Mouse (Mus musculus) liver, embryonic 13.5 days (tissue): ENCODE measurements around the gene Wnt3. TPM values are rescaled to one million over a fixed set of nuclear protein-coding genes. Genes with fewer than 3 reads are reported as not detected.

Experiments used
- ATAC-seq: fragments of 200-750 bp; cut with Nextera tagmentation; 2 replicates; pipeline ENCODE4 v1.8.0; 2017; ENCODE audit warnings: low read depth, mild to moderate bottlenecking, moderate number of reproducible peaks, moderate library complexity
- DNase-seq: peaks from one replicate; pipeline ENCODE4 v3.0.0; 2022
- H3K27ac ChIP-seq: fragments of 300-500 bp; sonication (generic); 2 replicates; pipeline ENCODE4 v1.5.1; 2015; ENCODE audit warnings: moderate library complexity, mild to moderate bottlenecking, inconsistent platforms
- H3K27me3 ChIP-seq: fragments of 300-500 bp; sonication (generic); 2 replicates; pipeline ENCODE4 v1.6.1; 2015; ENCODE audit warnings: mild to moderate bottlenecking, inconsistent platforms
- H3K36me3 ChIP-seq: fragments of 300-500 bp; sonication (generic); 2 replicates; pipeline ENCODE4 v1.6.1; 2015; ENCODE audit warnings: mild to moderate bottlenecking, inconsistent platforms
- H3K4me1 ChIP-seq: fragments of 300-500 bp; sonication (generic); replicated peaks from 2 replicates; pipeline ENCODE4 v1.6.1; 2015; ENCODE audit warnings: inconsistent platforms
- H3K4me2 ChIP-seq: fragments of 300-500 bp; sonication (generic); 2 replicates; pipeline ENCODE4 v1.6.1; 2015; ENCODE audit warnings: inconsistent platforms, mild to moderate bottlenecking, moderate library complexity
- H3K4me3 ChIP-seq: fragments of 300-500 bp; sonication (generic); replicated peaks from 2 replicates; pipeline ENCODE4 v1.5.1; 2015; ENCODE audit warnings: mild to moderate bottlenecking, inconsistent platforms
- H3K9ac ChIP-seq: fragments of 300-500 bp; sonication (generic); 2 replicates; pipeline ENCODE4 v1.6.1; 2015; ENCODE audit warnings: mild to moderate bottlenecking, inconsistent platforms
- H3K9me3 ChIP-seq: fragments of 300-500 bp; sonication (generic); replicated peaks from 2 replicates; pipeline ENCODE4 v1.6.1; 2016; ENCODE audit warnings: inconsistent platforms
- WGBS: fragments of 180-500 bp; shearing (Covaris S2); methylation state at CpG from one replicate; pipeline ENCODE4 v1.1.7; 2015; ENCODE audit not compliant: insufficient replicate concordance; 5-methylcytosine and 5-hydroxymethylcytosine counted together
- polyA plus RNA-seq: library from polyadenylated mRNA; unstranded; fragments of >200 nt; fragmentation: Nextera tagmentation; extraction: Ambion mirVana; gene quantifications from 2 replicates; pipeline ENCODE4 v1.2.1, GENCODE M21; 2015

Gene Wnt3
- polyA plus RNA-seq, 1 experiment from 2014 or later, result 0.05 TPM

GRCm38 (mm10) chr11:103815986-103816385, 42.0 kb downstream of the Wnt3 start:
- Histone ChIP-seq H3K4me3 (no peak overlapping the region), H3K9ac (no peak overlapping the region), H3K27me3 (peaks cover 32% of the 10 kb centered on the region), H3K27ac (no peak overlapping the region), H3K4me1 (peaks cover 7% of the 10 kb centered on the region), H3K36me3 (no peaks in the 10 kb centered on the region), H3K9me3 (no peaks in the 10 kb centered on the region), H3K4me2 (no peak overlapping the region)
- ATAC-seq (no peak), DNase-seq (no peak)
- WGBS, result 74% methylated on average over 13 of the region's 13 CpGs

GRCm38 (mm10) chr11:103816719-103817118, 42.8 kb downstream of the Wnt3 start:
- Histone ChIP-seq H3K27me3 (peaks cover 25% of the 10 kb centered on the region), H3K27ac (no peak overlapping the region), H3K9me3 (no peaks in the 10 kb centered on the region), H3K4me2 (no peak overlapping the region), H3K36me3 (no peaks in the 10 kb centered on the region), H3K4me3 (no peak overlapping the region), H3K9ac (no peak overlapping the region), H3K4me1 (peaks cover 7% of the 10 kb centered on the region)
- DNase-seq (no peak), ATAC-seq (no peak)
- WGBS, result 74% methylated on average over 8 of the region's 8 CpGs

- no peak overlapping the region for H3K9ac ChIP-seq
- no peaks in the 10 kb centered on the region for H3K4me1 ChIP-seq
- no peak overlapping the region for H3K4me3 ChIP-seq
- ATAC-seq (no peak), DNase-seq (no peak)
- H3K9me3 ChIP-seq, result no peaks in the 10 kb centered on the region
- H3K4me2 ChIP-seq, result no peak overlapping the region
- no peaks in the 10 kb centered on the region for H3K27me3 ChIP-seq
- H3K36me3 ChIP-seq, result peaks cover 32% of the 10 kb centered on the region
- 89% methylated on average over 6 of the region's 6 CpGs for WGBS
- no peak overlapping the region for H3K27ac ChIP-seq
Observed at GRCm38 (mm10) chr11:103827201-103827600, 53.3 kb downstream of the Wnt3 start.

GRCm38 (mm10) chr11:103828866-103829265, 54.9 kb downstream of the Wnt3 start:
- Histone ChIP-seq H3K9me3 (no peaks in the 10 kb centered on the region), H3K4me3 (no peak overlapping the region), H3K9ac (no peak overlapping the region), H3K4me2 (no peak overlapping the region), H3K27ac (no peak overlapping the region), H3K36me3 (peaks cover 19% of the 10 kb centered on the region), H3K4me1 (no peaks in the 10 kb centered on the region), H3K27me3 (no peaks in the 10 kb centered on the region)
- ATAC-seq (no peak), DNase-seq (no peak)
- WGBS, result 74% methylated on average over 7 of the region's 7 CpGs

GRCm38 (mm10) chr11:103829956-103830355, 56.0 kb downstream of the Wnt3 start:
- DNase-seq, result no peak
- no peak for ATAC-seq
- Histone ChIP-seq H3K9ac (no peak overlapping the region), H3K27ac (no peak overlapping the region), H3K36me3 (peaks cover 10% of the 10 kb centered on the region), H3K9me3 (no peaks in the 10 kb centered on the region), H3K4me1 (no peaks in the 10 kb centered on the region), H3K4me3 (no peak overlapping the region), H3K4me2 (no peak overlapping the region), H3K27me3 (no peaks in the 10 kb centered on the region)
- 60% methylated on average over 4 of the region's 4 CpGs for WGBS

- H3K9ac ChIP-seq, result no peak overlapping the region
- H3K27me3 ChIP-seq, result no peaks in the 10 kb centered on the region
- H3K4me2 ChIP-seq, result no peak overlapping the region
- DNase-seq, result no peak
- H3K4me3 ChIP-seq, result no peak overlapping the region
- no peak overlapping the region for H3K27ac ChIP-seq
- 90% methylated on average over 9 of the region's 9 CpGs for WGBS
- no peaks in the 10 kb centered on the region for H3K9me3 ChIP-seq
- no peak for ATAC-seq
- H3K36me3 ChIP-seq, result peaks cover 10% of the 10 kb centered on the region
- H3K4me1 ChIP-seq, result no peaks in the 10 kb centered on the region
Observed at GRCm38 (mm10) chr11:103830476-103830875, 56.5 kb downstream of the Wnt3 start.

- Histone ChIP-seq H3K4me2 (no peak overlapping the region), H3K36me3 (0 out of 2 replicates have a peak, but pooled peaks cover 8% of the 10 kb centered on the region), H3K27me3 (no peaks in the 10 kb centered on the region), H3K9ac (no peak overlapping the region), H3K4me3 (no peak overlapping the region), H3K27ac (no peak overlapping the region), H3K9me3 (no peaks in the 10 kb centered on the region), H3K4me1 (no peaks in the 10 kb centered on the region)
- DNase-seq (no peak), ATAC-seq (no peak)
- WGBS, result 77% methylated on average over 3 of the region's 3 CpGs
Observed at GRCm38 (mm10) chr11:103831766-103832165, 57.8 kb downstream of the Wnt3 start.

GRCm38 (mm10) chr11:103832331-103832730, 58.4 kb downstream of the Wnt3 start:
- Histone ChIP-seq H3K9me3 (no peaks in the 10 kb centered on the region), H3K36me3 (0 out of 2 replicates have a peak, but pooled peaks cover 9% of the 10 kb centered on the region), H3K27ac (no peak overlapping the region), H3K27me3 (no peaks in the 10 kb centered on the region), H3K4me3 (no peak overlapping the region), H3K4me1 (no peaks in the 10 kb centered on the region), H3K9ac (no peak overlapping the region), H3K4me2 (no peak overlapping the region)
- 75% methylated on average over 4 of the region's 4 CpGs for WGBS
- ATAC-seq (no peak), DNase-seq (no peak)

- 0 out of 2 replicates have a peak, but pooled peaks cover 10% of the 10 kb centered on the region for H3K36me3 ChIP-seq
- no peaks in the 10 kb centered on the region; the same call in 1 of the 2 replicates for H3K4me1 ChIP-seq
- WGBS, result 64% methylated on average over 2 of the region's 2 CpGs
- H3K9me3 ChIP-seq, result no peaks in the 10 kb centered on the region
- ATAC-seq (no peak), DNase-seq (no peak)
- no peak overlapping the region for H3K4me2 ChIP-seq
- no peak overlapping the region for H3K9ac ChIP-seq
- no peaks in the 10 kb centered on the region for H3K27me3 ChIP-seq
- no peak overlapping the region for H3K4me3 ChIP-seq
- H3K27ac ChIP-seq, result no peak overlapping the region
Observed at GRCm38 (mm10) chr11:103838955-103839354, 65.0 kb downstream of the Wnt3 start.

GRCm38 (mm10) chr11:103840834-103841233, 66.9 kb downstream of the Wnt3 start:
- Histone ChIP-seq H3K27ac (no peak overlapping the region), H3K4me2 (no peak overlapping the region), H3K27me3 (no peaks in the 10 kb centered on the region), H3K36me3 (0 out of 2 replicates have a peak, but pooled peaks cover 10% of the 10 kb centered on the region), H3K9ac (no peak overlapping the region), H3K4me1 (peaks cover 3% of the 10 kb centered on the region; the same call in 1 of the 2 replicates), H3K9me3 (no peaks in the 10 kb centered on the region), H3K4me3 (no peak overlapping the region)
- WGBS, result 71% methylated on average over 11 of the region's 11 CpGs
- DNase-seq (no peak), ATAC-seq (no peak)

- no peaks in the 10 kb centered on the region for H3K27me3 ChIP-seq
- no peak for ATAC-seq
Observed at GRCm38 (mm10) chr11:103848287-103848686, 74.3 kb downstream of the Wnt3 start.

GRCm38 (mm10) chr11:103852590-103853283, 78.8 kb downstream of the Wnt3 start:
- ATAC-seq (peak; percentile 81), DNase-seq (peak; percentile 49)
- H3K9me3 ChIP-seq, result no peaks in the 10 kb centered on the region
- no peaks in the 10 kb centered on the region for H3K27me3 ChIP-seq
- no peak overlapping the region for H3K4me3 ChIP-seq
- H3K4me2 ChIP-seq, result 0 out of 2 replicates have a peak overlapping the region, but pooled peaks have one; percentile 6
- H3K4me1 ChIP-seq, result peaks cover 28% of the 10 kb centered on the region
- H3K36me3 ChIP-seq, result peaks cover 2% of the 10 kb centered on the region; the same call in 1 of the 2 replicates
- WGBS, result 16% methylated on average over 16 of the region's 16 CpGs
- no peak overlapping the region for H3K9ac ChIP-seq
- no peak overlapping the region; the same call in none of the 2 replicates for H3K27ac ChIP-seq

More at GRCm38 (mm10) chr11:103848287-103848686, 74.3 kb downstream of the Wnt3 start:
- no peak overlapping the region for H3K9ac ChIP-seq
- no peaks in the 10 kb centered on the region for H3K9me3 ChIP-seq
- H3K27ac ChIP-seq, result no peak overlapping the region
- no peaks in the 10 kb centered on the region; the same call in 1 of the 2 replicates for H3K36me3 ChIP-seq
- H3K4me2 ChIP-seq, result no peak overlapping the region
- peaks cover 27% of the 10 kb centered on the region for H3K4me1 ChIP-seq
- no peak overlapping the region for H3K4me3 ChIP-seq
- 76% methylated on average over 11 of the region's 11 CpGs for WGBS
- DNase-seq, result no peak
